Mouse (Mus musculus): ENCODE measurements at regions not wholly inside any gene's neighbourhood (a gene's known extent, or its start where the extent isn't known, plus 50 kb on each side); places are given as distances from the start of the nearest gene placed in this dataset.

- TF ChIP-seq CTCF (IDR thresholded peaks at IDR 0.05; ENCODE audit: extremely low read depth, insufficient read depth, insufficient read length, insufficient replicate concordance): no peak
- no peak for TF ChIP-seq POLR2A (IDR thresholded peaks at IDR 0.05; ENCODE audit: low read depth, low read length)
These were observed 132.1 kb upstream of the Tent5a start for GRCm38 (mm10) chr9:85459062-85459805.

All from spleen, adult 2 months (tissue).